Comparison of ENCODE assay signal across 15 mouse cellular contexts in genomic region chr7:67982809-67983208, GRCm38 (mm10). TPM values are rescaled to one million over a fixed set of nuclear protein-coding genes. Genes with fewer than 3 reads are reported as not detected.
DNase-seq lines count a peak whose midpoint lies in the region; ATAC-seq lines count a peak whose summit lies in the region.
"Had no signal": no experiment of that assay in that cellular context is flagged by ENCODE, and none has a peak within 500 bp of the region (broad histone marks: within the 10 kb centered on the region; RNA-seq: fewer than 3 reads in every experiment).

No protein-coding gene starts in this region.

- H3K4me3 ChIP-seq in embryonic facial prominence, embryonic 12.5 days, result no peak overlapping the region
- no peak overlapping the region for H3K4me3 ChIP-seq in embryonic facial prominence, embryonic 10.5 days
- H3K4me3 ChIP-seq: forebrain, embryonic 13.5 days; forebrain, embryonic 15.5 days had no signal

- H3K36me3 ChIP-seq in embryonic facial prominence, embryonic 12.5 days, result no peaks in the 10 kb centered on the region
- peaks cover under 1% of the 10 kb centered on the region; the same call in 1 of the 2 replicates for H3K36me3 ChIP-seq in embryonic facial prominence, embryonic 10.5 days (replicated peaks)
- H3K36me3 ChIP-seq: forebrain, embryonic 15.5 days had no signal

- 0 out of 2 replicates have a peak overlapping the region, but pooled peaks have one; percentile 30 for H3K27ac ChIP-seq in embryonic facial prominence, embryonic 12.5 days
- no peak overlapping the region for H3K27ac ChIP-seq in embryonic facial prominence, embryonic 10.5 days (replicated peaks)
- H3K27ac ChIP-seq: forebrain, embryonic 13.5 days; forebrain, embryonic 15.5 days had no signal

- H3K4me1 ChIP-seq in embryonic facial prominence, embryonic 12.5 days, result peaks cover 59% of the 10 kb centered on the region
- H3K4me1 ChIP-seq in embryonic facial prominence, embryonic 10.5 days, result peaks cover 72% of the 10 kb centered on the region

- no peak for ATAC-seq in embryonic facial prominence, embryonic 12.5 days (ENCODE audit: insufficient number of reproducible peaks, insufficient read depth, low FRiP score, low TSS enrichment)
- ATAC-seq: forebrain, embryonic 13.5 days; forebrain, embryonic 15.5 days; forebrain, postnatal 0 days had no signal

- H3K9ac ChIP-seq in embryonic facial prominence, embryonic 12.5 days, result no peak overlapping the region
- H3K9ac ChIP-seq: forebrain, embryonic 13.5 days; forebrain, embryonic 15.5 days; forebrain, postnatal 0 days had no signal

- no peaks in the 10 kb centered on the region for H3K27me3 ChIP-seq in embryonic facial prominence, embryonic 12.5 days
- no peaks in the 10 kb centered on the region for H3K27me3 ChIP-seq in embryonic facial prominence, embryonic 10.5 days (replicated peaks; ENCODE audit: low read depth, poor library complexity, severe bottlenecking)
- H3K27me3 ChIP-seq: forebrain, embryonic 13.5 days; forebrain, embryonic 15.5 days had no signal

- peak; percentile 39 for DNase-seq in adrenal gland, postnatal 10 days
- no peak for DNase-seq in adrenal gland, adult 18-20 months (ENCODE audit: low spot score in 2 of 2)
- no peak for DNase-seq in embryonic facial prominence, embryonic 10.5 days (ENCODE audit: low spot score)
- peak; percentile 21 for DNase-seq in testis, postnatal 14 days (ENCODE audit: low spot score)
- no peak for DNase-seq in testis, postnatal 10 days (ENCODE audit: low spot score)
- DNase-seq in ovary, adult 18-20 months (ENCODE audit: low spot score), result no peak
- DNase-seq: cerebellum, adult 11 months; cerebellum, adult 18-20 months; cerebellum, adult 8-10 months; cerebellum, adult 9-11 months; embryo, embryonic 11 days; forebrain, postnatal 0 days had no signal

- H3K9me3 ChIP-seq in embryonic facial prominence, embryonic 12.5 days, result no peaks in the 10 kb centered on the region
- no peaks in the 10 kb centered on the region for H3K9me3 ChIP-seq in embryonic facial prominence, embryonic 10.5 days
- H3K9me3 ChIP-seq: forebrain, embryonic 13.5 days; forebrain, embryonic 15.5 days had no signal

- no peak overlapping the region for H3K4me2 ChIP-seq in embryonic facial prominence, embryonic 12.5 days (replicated peaks)
- H3K4me2 ChIP-seq: forebrain, embryonic 13.5 days; forebrain, embryonic 15.5 days had no signal

- 53% methylated on average over 8 of the region's 8 CpGs for WGBS in embryonic facial prominence, embryonic 12.5 days
- 70% methylated on average over 8 of the region's 8 CpGs for WGBS in embryonic facial prominence, embryonic 10.5 days

RNA-seq across cellular contexts. Expression of gene Igf1r, which starts 30.2 kb away (rescaled TPM):
- 10 to 100 TPM; 49.2 to 53.4 TPM for total RNA-seq in adrenal gland, postnatal 10 days (2021)
- 100 to 1,000 TPM in 1 of 2 experiments, 10 to 100 TPM in 1; 56.6 to 128 TPM for total RNA-seq in adrenal gland, adult 18-20 months (2021)
- polyA plus RNA-seq in embryonic facial prominence, embryonic 12.5 days (2016; fragmentation: Nextera tagmentation; extraction: Ambion mirVana), result 36.5 and 36.6 TPM in 2 replicates
- 22.6 and 25.2 TPM in 2 replicates for polyA plus RNA-seq in embryonic facial prominence, embryonic 10.5 days (2016; fragmentation: Nextera tagmentation; extraction: Ambion mirVana)

Comparison
In these comparisons a context has a peak if more than half of its experiments do, and no peak if none do; other contexts are left out.
1. DNase-seq: peak in adrenal gland, postnatal 10 days (single experiment) and testis, postnatal 14 days (single experiment); none in adrenal gland, adult 18-20 months (0 of 2), embryonic facial prominence, embryonic 10.5 days (single experiment), testis, postnatal 10 days (single experiment) and ovary, adult 18-20 months (single experiment).